Mouse (Mus musculus) stomach, postnatal 0 days (tissue): ENCODE data around the gene Olfr1065. TPM values are rescaled to one million over a fixed set of nuclear protein-coding genes. Genes with fewer than 3 reads are reported as not detected.

ENCODE experiments used
- ATAC-seq: fragments of 200-750 bp; cut with Nextera tagmentation; 2 replicates; pipeline ENCODE4 v1.8.0; 2017; ENCODE audit not compliant: low FRiP score, low TSS enrichment
- DNase-seq: peaks from one replicate; pipeline ENCODE4 v3.0.0-alpha.2; 2016; ENCODE audit warnings: low spot score
- H3K27ac ChIP-seq: fragments of 300-500 bp; sonication (generic); replicated peaks from 2 replicates; pipeline ENCODE4 v1.5.1; 2014; ENCODE audit warnings: mild to moderate bottlenecking, control low read depth
- H3K27me3 ChIP-seq: fragments of 300-500 bp; sonication (generic); 2 replicates; pipeline ENCODE4 v1.6.1; 2014; ENCODE audit warnings: low read length; ENCODE audit not compliant: control insufficient read depth, insufficient read depth
- H3K36me3 ChIP-seq: fragments of 300-500 bp; sonication (generic); 2 replicates; pipeline ENCODE4 v1.6.1; 2014; ENCODE audit warnings: low read length, mixed read lengths; ENCODE audit not compliant: control insufficient read depth, insufficient read depth
- H3K4me1 ChIP-seq: fragments of 300-500 bp; sonication (generic); replicated peaks from 2 replicates; pipeline ENCODE4 v1.6.1; 2014; ENCODE audit warnings: antibody characterized with exemption; ENCODE audit not compliant: control insufficient read depth, insufficient read depth
- H3K4me2 ChIP-seq: fragments of 300-500 bp; sonication (generic); replicated peaks from 2 replicates; pipeline ENCODE4 v1.6.1; 2014; ENCODE audit warnings: low read depth, mild to moderate bottlenecking, control low read depth, moderate library complexity
- H3K4me3 ChIP-seq: fragments of 300-500 bp; sonication (generic); 2 replicates; pipeline ENCODE4 v1.5.1; 2014; ENCODE audit warnings: low read depth, low read length, control low read depth
- H3K9ac ChIP-seq: fragments of 300-500 bp; sonication (generic); 2 replicates; pipeline ENCODE4 v1.6.1; 2014; ENCODE audit warnings: mild to moderate bottlenecking, low read length, control low read depth, mixed read lengths
- H3K9me3 ChIP-seq: fragments of 300-500 bp; sonication (generic); 2 replicates; pipeline ENCODE4 v1.6.1; 2016; ENCODE audit warnings: low read length; ENCODE audit not compliant: control insufficient read depth
- CTCF ChIP-seq: IDR thresholded peaks from 2 replicates; pipeline ENCODE4 v1.5.1; 2016; ENCODE audit warnings: antibody characterized with exemption, low read depth, mild to moderate bottlenecking, moderate library complexity
- EP300 ChIP-seq: optimal IDR thresholded peaks from 2 replicates; pipeline ENCODE3; 2016; ENCODE audit warnings: antibody characterized with exemption
- WGBS: fragments of 180-500 bp; shearing (Covaris S2); extraction: QIAGEN DNeasy Blood & Tissue Kit; methylation state at CpG from one replicate; pipeline ENCODE4 v1.1.7; 2014; 5-methylcytosine and 5-hydroxymethylcytosine counted together
- polyA plus RNA-seq: library from polyadenylated mRNA; unstranded; fragments of >200 nt; fragmentation: Nextera tagmentation; extraction: Ambion mirVana; gene quantifications from 2 replicates; pipeline ENCODE4 v1.2.1, GENCODE M21; 2015

Olfr1065 gene
- polyA plus RNA-seq, 1 experiment from 2014 or later = not detected

DNA sequence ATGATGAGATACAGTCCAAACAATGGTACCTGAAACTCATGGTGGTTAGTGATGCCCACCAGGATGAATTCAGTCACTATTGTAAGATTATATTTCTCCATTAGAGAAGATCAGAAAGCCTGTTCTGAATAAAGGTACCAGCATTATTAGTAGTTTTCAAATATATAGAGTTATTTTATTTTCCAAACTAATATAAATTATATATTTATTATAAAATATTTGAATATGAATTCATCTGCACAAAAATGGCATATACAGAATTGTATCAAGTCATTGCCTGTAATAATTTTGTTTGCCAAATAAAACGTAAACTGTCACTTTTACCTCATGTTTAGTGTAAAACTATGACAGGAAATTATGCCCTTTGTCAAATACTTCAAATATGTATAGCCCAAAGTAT is 36.4 kb downstream of the Olfr1065 start, which contains the start of gene Olfr1061:
Olfr1061 (minus strand) TSS at position 101 of the 400 bp plus-strand sequence.
- Histone ChIP-seq H3K9ac (no peak within 1 kb of the TSS), H3K4me2 (no peak within 1 kb of the TSS), H3K4me3 (no peak within 1 kb of the TSS), H3K4me1 (no peaks in the 10 kb centered on the region), H3K36me3 (no peaks in the 10 kb centered on the region), H3K9me3 (no peaks in the 10 kb centered on the region), H3K27ac (no peak within 1 kb of the TSS), H3K27me3 (no peaks in the 10 kb centered on the region)
- TF ChIP-seq CTCF (no peak), EP300 (no peak)
- no peak for ATAC-seq
- 73% methylated on average over 1 of the region's 1 CpGs for WGBS
- DNase-seq = no peak

GRCm38 (mm10) chr2:86395114-86395513 is 55.3 kb downstream of the Olfr1065 start:
- ATAC-seq (no peak), DNase-seq (no peak)
- 81% methylated on average over 2 of the region's 2 CpGs for WGBS
- Histone ChIP-seq H3K4me2 (no peak overlapping the region), H3K9ac (no peak overlapping the region), H3K4me1 (no peaks in the 10 kb centered on the region), H3K27me3 (no peaks in the 10 kb centered on the region), H3K9me3 (no peaks in the 10 kb centered on the region), H3K36me3 (no peaks in the 10 kb centered on the region), H3K4me3 (no peak overlapping the region), H3K27ac (no peak overlapping the region)
- TF ChIP-seq CTCF (no peak), EP300 (no peak)

Other genes starting within 250 kb of the Olfr1065 start
- gene Olfr1045, start 247.6 kb downstream of the Olfr1065 start, polyA plus RNA-seq = not detected in 2 replicates
- gene Olfr1046, start 231.3 kb downstream of the Olfr1065 start, polyA plus RNA-seq = not detected in 2 replicates
- gene Olfr1047, start 219.2 kb downstream of the Olfr1065 start, polyA plus RNA-seq = not detected in 2 replicates
- gene Olfr1048, start 210.3 kb downstream of the Olfr1065 start, polyA plus RNA-seq = not detected in 2 replicates
- not detected in 2 replicates for gene Olfr1049, start 192.3 kb downstream of the Olfr1065 start, polyA plus RNA-seq
- gene Olfr1051, start 171.5 kb downstream of the Olfr1065 start, polyA plus RNA-seq = not detected in 2 replicates
- gene Olfr1052, start 158.1 kb downstream of the Olfr1065 start, polyA plus RNA-seq = not detected in 2 replicates
- gene Olfr1053, start 135.3 kb downstream of the Olfr1065 start, polyA plus RNA-seq = not detected in 2 replicates
- gene Olfr1054, start 115.2 kb downstream of the Olfr1065 start, polyA plus RNA-seq = not detected in 2 replicates
- not detected in 2 replicates for gene Olfr1055, start 100.3 kb downstream of the Olfr1065 start, polyA plus RNA-seq
- not detected in 2 replicates for gene Olfr1056, start 88.1 kb downstream of the Olfr1065 start, polyA plus RNA-seq
- gene Olfr1057, start 72.2 kb downstream of the Olfr1065 start, polyA plus RNA-seq = not detected in 2 replicates
- not detected in 2 replicates for gene Olfr1058, start 62.0 kb downstream of the Olfr1065 start, polyA plus RNA-seq
- not detected in 2 replicates for gene Olfr1061, start 36.5 kb downstream of the Olfr1065 start, polyA plus RNA-seq
- not detected in 2 replicates for gene Olfr1062, start 23.8 kb downstream of the Olfr1065 start, polyA plus RNA-seq
- gene Olfr1066, start 5.7 kb upstream of the Olfr1065 start, polyA plus RNA-seq = not detected in 2 replicates
- gene Olfr228, start 36.8 kb upstream of the Olfr1065 start, polyA plus RNA-seq = not detected in 2 replicates
- not detected in 2 replicates for gene Olfr1076, start 57.9 kb upstream of the Olfr1065 start, polyA plus RNA-seq
- not detected in 2 replicates for gene Olfr1079, start 91.9 kb upstream of the Olfr1065 start, polyA plus RNA-seq
- gene Olfr1080, start 107.6 kb upstream of the Olfr1065 start, polyA plus RNA-seq = not detected in 2 replicates
- not detected in 2 replicates for gene Olfr1082, start 148.4 kb upstream of the Olfr1065 start, polyA plus RNA-seq
- not detected in 2 replicates for gene Olfr1084, start 189.1 kb upstream of the Olfr1065 start, polyA plus RNA-seq
- not detected in 2 replicates for gene Olfr1085, start 211.4 kb upstream of the Olfr1065 start, polyA plus RNA-seq
- not detected in 2 replicates for gene Olfr1086, start 229.5 kb upstream of the Olfr1065 start, polyA plus RNA-seq
- gene Olfr1087, start 247.8 kb upstream of the Olfr1065 start, polyA plus RNA-seq = not detected in 2 replicates